Mouse (Mus musculus) thymus, adult 2 months (tissue): ENCODE results near the gene Rpl26.

Source experiments
- CTCF ChIP-seq: fragments of 200-500 bp; IDR thresholded peaks from 2 replicates; pipeline ENCODE4 v1.5.1; 2012; ENCODE audit warnings: mild to moderate bottlenecking, control low read depth, low read length, moderate library complexity, borderline replicate concordance; ENCODE audit not compliant: control insufficient read depth, poor library complexity, insufficient read depth; ENCODE audit errors: extremely low read depth
- POLR2A ChIP-seq: fragments of 200-500 bp; IDR thresholded peaks from 2 replicates; pipeline ENCODE4 v1.6.1; 2012; ENCODE audit warnings: mild to moderate bottlenecking, low read length, control low read depth, moderate library complexity; ENCODE audit not compliant: control insufficient read depth, poor library complexity, insufficient read depth; ENCODE audit errors: extremely low read depth

DNA sequence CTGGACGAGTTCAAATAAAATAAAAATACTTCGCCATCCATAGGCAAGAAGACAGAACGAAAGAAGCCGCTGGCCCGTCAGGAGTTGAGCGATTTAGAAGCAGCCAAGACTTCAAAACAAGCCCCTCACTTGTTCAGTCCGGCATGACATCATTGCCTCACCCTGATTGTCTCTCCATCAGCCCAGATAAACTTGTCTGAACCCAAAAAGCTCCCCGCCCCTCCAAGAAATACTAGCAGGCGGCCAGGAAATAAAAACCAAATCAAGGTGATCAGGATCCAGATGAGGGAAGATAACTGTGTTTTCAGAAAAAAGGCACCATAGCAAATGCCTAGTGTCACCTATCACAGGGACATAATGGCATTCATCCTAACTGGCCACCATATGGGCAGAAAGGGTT is 30.1 kb upstream of the Rpl26 start:
- no peak for TF ChIP-seq CTCF
- no peak for TF ChIP-seq POLR2A
